Mouse (Mus musculus): ENCODE results near the gene Pth2r. TPM values are rescaled to one million over a fixed set of nuclear protein-coding genes. Genes with fewer than 3 reads are reported as not detected.

The Pth2r gene
- total RNA-seq (2023) = not detected

DNA sequence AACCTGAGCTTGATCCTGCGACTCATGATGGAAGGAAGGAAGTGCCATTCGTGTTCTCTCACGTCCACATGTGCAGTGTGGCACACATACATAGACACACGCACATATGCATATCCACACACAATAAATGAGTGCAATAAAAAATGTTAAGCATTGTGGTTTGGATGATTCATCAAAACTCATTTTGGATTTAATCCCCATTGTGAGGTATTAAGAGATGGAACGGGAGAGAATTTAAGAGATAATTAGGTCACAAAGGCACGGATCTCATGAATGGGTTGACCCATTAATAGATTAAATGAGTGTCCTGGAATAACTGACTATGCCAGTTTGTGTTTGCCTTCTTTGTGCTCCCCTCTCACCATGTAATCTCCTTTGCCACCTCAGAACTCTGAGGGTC is at the start of gene Pth2r:
Gene Pth2r, plus strand, starts transcription at position 301 of the 400 bp plus-strand sequence.

Other genes starting within 250 kb of the Pth2r start
- not detected for gene Akr1cl, start 249.3 kb upstream of the Pth2r start, total RNA-seq (2023)
- gene Cryge, start 230.9 kb upstream of the Pth2r start, total RNA-seq (2023) = not detected
- not detected for gene Crygd, start 218.6 kb upstream of the Pth2r start, total RNA-seq (2023)
- gene Crygc, start 208.4 kb upstream of the Pth2r start, total RNA-seq (2023) = not detected
- not detected for gene Crygb, start 199.8 kb upstream of the Pth2r start, total RNA-seq (2023)
- gene Cryga, start 178.7 kb upstream of the Pth2r start, total RNA-seq (2023) = not detected
- gene Gm28845, start 162.5 kb upstream of the Pth2r start, total RNA-seq (2023) = not detected
- gene D630023F18Rik, start 158.8 kb upstream of the Pth2r start, total RNA-seq (2023) = not detected
- 4.0 TPM for gene Idh1, start 95.6 kb upstream of the Pth2r start, total RNA-seq (2023)
- 38.7 TPM for gene Pikfyve, start 95.4 kb upstream of the Pth2r start, total RNA-seq (2023)